Mouse (Mus musculus) liver, postnatal 0 days (tissue): ENCODE measurements at regions not wholly inside any gene's neighbourhood (a gene's known extent, or its start where the extent isn't known, plus 50 kb on each side); places are given as distances from the start of the nearest gene placed in this dataset.

Experiments
- ATAC-seq: fragments of 200-750 bp; cut with Nextera tagmentation; 2 replicates; pipeline ENCODE4 v1.8.0; 2017; ENCODE audit warnings: mild to moderate bottlenecking, moderate library complexity
- DNase-seq: peaks from one replicate; pipeline ENCODE4 v3.0.0-alpha.2; 2016
- H3K27ac ChIP-seq: fragments of 300-500 bp; sonication (generic); 2 replicates; pipeline ENCODE4 v1.5.1; 2014; ENCODE audit warnings: antibody characterized with exemption, moderate library complexity, mild to moderate bottlenecking, low read depth
- H3K27me3 ChIP-seq: fragments of 300-500 bp; sonication (generic); 2 replicates; pipeline ENCODE4 v1.6.1; 2014; ENCODE audit warnings: low read length, control low read depth, mixed read lengths; ENCODE audit not compliant: insufficient read depth
- H3K36me3 ChIP-seq: fragments of 300-500 bp; sonication (generic); replicated peaks from 2 replicates; pipeline ENCODE4 v1.6.1; 2014; ENCODE audit warnings: mild to moderate bottlenecking, control low read depth, low read length, moderate library complexity, mixed read lengths; ENCODE audit not compliant: insufficient read depth
- H3K4me1 ChIP-seq: fragments of 300-500 bp; sonication (generic); 2 replicates; pipeline ENCODE4 v1.6.1; 2014; ENCODE audit warnings: antibody characterized with exemption, mild to moderate bottlenecking, control low read depth; ENCODE audit not compliant: insufficient read depth
- H3K4me2 ChIP-seq: fragments of 300-500 bp; sonication (generic); 2 replicates; pipeline ENCODE4 v1.6.1; 2014; ENCODE audit warnings: low read depth, mild to moderate bottlenecking, low read length, moderate library complexity, mixed read lengths
- H3K4me3 ChIP-seq: fragments of 300-500 bp; sonication (generic); 2 replicates; pipeline ENCODE4 v1.5.1; 2014; ENCODE audit warnings: low read depth, low read length
- H3K9ac ChIP-seq: fragments of 300-500 bp; sonication (generic); replicated peaks from 2 replicates; pipeline ENCODE4 v1.6.1; 2014; ENCODE audit warnings: mild to moderate bottlenecking, moderate library complexity
- H3K9me3 ChIP-seq: fragments of 300-500 bp; sonication (generic); 2 replicates; pipeline ENCODE4 v1.6.1; 2016; ENCODE audit warnings: mild to moderate bottlenecking, control low read depth, low read length, mixed read lengths
- CTCF ChIP-seq: sonication (generic); IDR thresholded peaks from 2 replicates; pipeline ENCODE4 v1.5.1; 2016; ENCODE audit warnings: antibody characterized with exemption, low read depth
- EP300 ChIP-seq: IDR thresholded peaks from 2 replicates; pipeline ENCODE4 v1.6.1; 2016; ENCODE audit warnings: antibody characterized with exemption, low read depth, mild to moderate bottlenecking
- WGBS: fragments of 180-500 bp; shearing (Covaris S2); extraction: QIAGEN DNeasy Blood & Tissue Kit; methylation state at CpG from one replicate; pipeline ENCODE4 v1.1.7; 2014; ENCODE audit not compliant: insufficient replicate concordance; 5-methylcytosine and 5-hydroxymethylcytosine counted together

GRCm38 (mm10) chr10:96366871-96367270, 230.5 kb downstream of the Gm5426 start:
- H3K36me3 ChIP-seq = no peaks in the 10 kb centered on the region
- WGBS = 84% methylated on average over 2 of the region's 2 CpGs
- no peaks in the 10 kb centered on the region for H3K9me3 ChIP-seq
- no peak overlapping the region for H3K9ac ChIP-seq
- ATAC-seq (no peak), DNase-seq (no peak)
- H3K27ac ChIP-seq = no peak overlapping the region
- H3K27me3 ChIP-seq = no peaks in the 10 kb centered on the region
- H3K4me1 ChIP-seq = 0 out of 2 replicates have a peak, but pooled peaks cover 2% of the 10 kb centered on the region
- no peak for TF ChIP-seq CTCF
- TF ChIP-seq EP300 = no peak
- no peak overlapping the region for H3K4me3 ChIP-seq
- no peak overlapping the region for H3K4me2 ChIP-seq

- peak; percentile 65; the same call in 1 of the 2 replicates for TF ChIP-seq EP300
- TF ChIP-seq CTCF = no peak
- WGBS = 50% methylated on average over 21 of the region's 21 CpGs
- Histone ChIP-seq H3K9me3 (no peaks in the 10 kb centered on the region), H3K4me3 (no peak overlapping the region), H3K4me1 (peaks cover 4% of the 10 kb centered on the region; the same call in 1 of the 2 replicates), H3K9ac (no peak overlapping the region), H3K27me3 (no peaks in the 10 kb centered on the region), H3K4me2 (no peak overlapping the region), H3K36me3 (no peaks in the 10 kb centered on the region), H3K27ac (peak overlapping the region; percentile 37)
- DNase-seq (peak; percentile 56), ATAC-seq (peak; percentile 60)
Measured at GRCm38 (mm10) chr10:96370547-96371320, 234.3 kb downstream of the Gm5426 start.

GRCm38 (mm10) chr10:96371321-96371653, 234.9 kb downstream of the Gm5426 start:
- H3K36me3 ChIP-seq = no peaks in the 10 kb centered on the region
- ATAC-seq (no peak), DNase-seq (no peak)
- TF ChIP-seq CTCF (no peak), EP300 (no peak)
- H3K4me3 ChIP-seq = no peak overlapping the region
- 74% methylated on average over 14 of the region's 14 CpGs for WGBS
- peaks cover 4% of the 10 kb centered on the region; the same call in 1 of the 2 replicates for H3K4me1 ChIP-seq
- H3K27ac ChIP-seq = no peak overlapping the region
- no peaks in the 10 kb centered on the region for H3K9me3 ChIP-seq
- no peak overlapping the region for H3K4me2 ChIP-seq
- no peaks in the 10 kb centered on the region for H3K27me3 ChIP-seq
- no peak overlapping the region for H3K9ac ChIP-seq

GRCm38 (mm10) chr10:96372616-96373346, 236.4 kb downstream of the Gm5426 start:
- ATAC-seq = no peak
- Histone ChIP-seq H3K27me3 (no peaks in the 10 kb centered on the region), H3K4me2 (no peak overlapping the region), H3K27ac (peak overlapping the region; percentile 69; the same call in 1 of the 2 replicates), H3K9me3 (no peaks in the 10 kb centered on the region), H3K4me3 (no peak overlapping the region), H3K9ac (no peak overlapping the region), H3K4me1 (peaks cover 4% of the 10 kb centered on the region; the same call in 1 of the 2 replicates), H3K36me3 (no peaks in the 10 kb centered on the region)
- no peak for TF ChIP-seq CTCF
- TF ChIP-seq EP300 = no peak
- DNase-seq = no peak
- 67% methylated on average over 11 of the region's 11 CpGs for WGBS

- Histone ChIP-seq H3K9me3 (no peaks in the 10 kb centered on the region), H3K4me2 (no peak overlapping the region), H3K4me1 (peaks cover 4% of the 10 kb centered on the region; the same call in 1 of the 2 replicates), H3K36me3 (no peaks in the 10 kb centered on the region), H3K27me3 (no peaks in the 10 kb centered on the region), H3K9ac (no peak overlapping the region), H3K4me3 (no peak overlapping the region), H3K27ac (peak overlapping the region; percentile 69)
- WGBS = 48% methylated on average over 7 of the region's 7 CpGs
- DNase-seq (no peak), ATAC-seq (0 out of 2 replicates have a peak, but pooled peaks have one; percentile 16)
- no peak for TF ChIP-seq CTCF
- no peak for TF ChIP-seq EP300
Measured at GRCm38 (mm10) chr10:96373481-96373880, 237.1 kb downstream of the Gm5426 start.
